Mouse (Mus musculus) limb, embryonic 14.5 days (tissue): Measurements from ENCODE around the gene Musk. TPM values are rescaled to one million over a fixed set of nuclear protein-coding genes. Genes with fewer than 3 reads are reported as not detected.

Experiments used
- ATAC-seq: fragments of 200-750 bp; cut with Nextera tagmentation; 2 replicates; pipeline ENCODE4 v1.8.0; 2017; ENCODE audit warnings: low read depth, moderate number of reproducible peaks, moderate TSS enrichment; ENCODE audit not compliant: low FRiP score
- DNase-seq: peaks from one replicate; pipeline ENCODE4 v3.0.0-alpha.2; 2015; ENCODE audit warnings: low spot score
- H3K27ac ChIP-seq: fragments of 300-500 bp; sonication (generic); replicated peaks from 2 replicates; pipeline ENCODE4 v1.5.1; 2014; ENCODE audit warnings: low read depth, mild to moderate bottlenecking, low read length, moderate library complexity, mixed read lengths
- H3K27me3 ChIP-seq: fragments of 300-500 bp; sonication (generic); 2 replicates; pipeline ENCODE4 v1.6.1; 2014; ENCODE audit warnings: low read length, mixed read lengths; ENCODE audit not compliant: control insufficient read depth, insufficient read depth
- H3K36me3 ChIP-seq: fragments of 300-500 bp; sonication (generic); 2 replicates; pipeline ENCODE4 v1.6.1; 2014; ENCODE audit warnings: mild to moderate bottlenecking, low read length, moderate library complexity, mixed read lengths; ENCODE audit not compliant: control insufficient read depth, insufficient read depth
- H3K4me1 ChIP-seq: fragments of 300-500 bp; sonication (generic); 2 replicates; pipeline ENCODE4 v1.6.1; 2014; ENCODE audit warnings: antibody characterized with exemption, low read length, mixed read lengths; ENCODE audit not compliant: control insufficient read depth, insufficient read depth
- H3K4me2 ChIP-seq: fragments of 300-500 bp; sonication (generic); replicated peaks from 2 replicates; pipeline ENCODE4 v1.6.1; 2014; ENCODE audit warnings: low read depth, mild to moderate bottlenecking, low read length, moderate library complexity; ENCODE audit not compliant: severe bottlenecking
- H3K4me3 ChIP-seq: fragments of 300-500 bp; sonication (generic); replicated peaks from 2 replicates; pipeline ENCODE4 v1.5.1; 2014; ENCODE audit warnings: low read length
- H3K9ac ChIP-seq: fragments of 300-500 bp; sonication (generic); 2 replicates; pipeline ENCODE4 v1.6.1; 2014; ENCODE audit warnings: mild to moderate bottlenecking, low read depth, low read length, moderate library complexity; ENCODE audit not compliant: severe bottlenecking
- H3K9me3 ChIP-seq: fragments of 300-500 bp; sonication (generic); 2 replicates; pipeline ENCODE4 v1.6.1; 2016; ENCODE audit warnings: low read length; ENCODE audit not compliant: control insufficient read depth
- POLR2A ChIP-seq: fragments of 200-500 bp; IDR thresholded peaks from 2 replicates; pipeline ENCODE4 v1.8.0; 2012; ENCODE audit warnings: inconsistent platforms, mild to moderate bottlenecking, moderate library complexity, borderline replicate concordance; ENCODE audit not compliant: insufficient read depth, insufficient read length; ENCODE audit errors: extremely low read depth
- WGBS: fragments of 180-500 bp; shearing (Covaris S2); extraction: QIAGEN DNeasy Blood & Tissue Kit; methylation state at CpG from one replicate; pipeline ENCODE4 v1.1.7; 2014; 5-methylcytosine and 5-hydroxymethylcytosine counted together
- polyA plus RNA-seq, 2 experiments: library from polyadenylated mRNA; depleted of rRNA in 1 of 2; stranded (reverse) in 1 of 2; unstranded in 1 of 2; fragments of >200 nt; fragmentation: Nextera tagmentation in 1 of 2; extraction: Ambion mirVana in 1 of 2; gene quantifications; 2 replicates each; pipeline versions ENCODE4 v1.2.1 to v1.2.3; 2012 to 2014

The Musk gene
- polyA plus RNA-seq, 2 experiments: 3.3 to 9.7 TPM

DNA sequence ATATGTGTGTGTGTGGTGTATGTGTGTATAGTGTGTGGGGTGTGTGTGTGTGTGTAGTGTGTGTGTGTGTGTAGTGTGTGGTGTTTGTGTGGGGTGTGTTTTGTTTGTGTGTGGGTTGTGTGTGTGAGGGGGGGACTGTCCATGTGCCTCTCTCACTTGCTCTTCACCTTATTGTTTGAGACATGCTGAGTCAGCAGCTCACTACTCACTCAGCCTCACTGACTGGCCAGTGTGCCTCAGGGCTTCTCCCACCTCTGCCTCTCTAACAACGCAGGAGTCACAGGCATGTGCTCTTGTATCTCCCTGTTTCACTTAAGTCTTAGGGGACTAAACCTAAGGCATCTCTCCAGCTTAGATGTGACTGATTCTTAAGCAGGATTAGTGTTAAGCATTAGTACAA lies 6.1 kb downstream of the Musk start:
- Histone ChIP-seq H3K4me1 (peaks cover 3% of the 10 kb centered on the region), H3K27ac (no peak overlapping the region), H3K9me3 (no peaks in the 10 kb centered on the region), H3K4me3 (no peak overlapping the region), H3K36me3 (no peaks in the 10 kb centered on the region), H3K9ac (no peak overlapping the region), H3K27me3 (no peaks in the 10 kb centered on the region), H3K4me2 (no peak overlapping the region)
- whole genome bisulfite sequencing: 25% methylated on average over 1 of the region's 1 CpGs
- no peak for TF ChIP-seq POLR2A
- DNase-seq (no peak), ATAC-seq (no peak)

- Histone ChIP-seq H3K9ac (no peak overlapping the region), H3K4me2 (no peak overlapping the region), H3K27me3 (no peaks in the 10 kb centered on the region), H3K9me3 (no peaks in the 10 kb centered on the region), H3K36me3 (no peaks in the 10 kb centered on the region), H3K27ac (no peak overlapping the region), H3K4me1 (no peaks in the 10 kb centered on the region), H3K4me3 (no peak overlapping the region)
- DNase-seq (no peak), ATAC-seq (no peak)
- no peak for TF ChIP-seq POLR2A
- WGBS: 79% methylated on average over 3 of the region's 3 CpGs
Observed at GRCm38 (mm10) chr4:58293099-58293498, 7.3 kb downstream of the Musk start.

DNA sequence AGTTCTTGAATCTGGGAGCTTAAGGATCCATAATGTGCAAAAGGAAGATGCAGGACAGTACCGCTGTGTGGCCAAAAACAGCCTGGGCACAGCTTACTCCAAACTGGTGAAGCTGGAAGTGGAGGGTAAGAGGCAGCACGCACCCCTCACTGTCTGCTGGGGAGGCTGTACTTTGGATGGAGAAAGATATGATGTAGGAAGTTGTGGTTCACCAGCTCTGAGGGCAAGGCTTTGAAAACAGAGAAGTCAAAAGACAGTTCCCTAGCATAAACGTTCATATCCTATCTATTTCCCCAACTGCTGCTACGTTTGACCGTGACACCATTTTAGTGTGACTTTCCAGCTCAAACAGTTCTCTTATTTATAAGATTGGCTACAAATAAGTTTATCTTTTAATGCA lies 18.1 kb downstream of the Musk start:
- Histone ChIP-seq H3K4me2 (no peak overlapping the region), H3K27ac (no peak overlapping the region), H3K27me3 (no peaks in the 10 kb centered on the region), H3K9ac (no peak overlapping the region), H3K4me3 (no peak overlapping the region), H3K9me3 (no peaks in the 10 kb centered on the region), H3K36me3 (no peaks in the 10 kb centered on the region), H3K4me1 (0 out of 2 replicates have a peak, but pooled peaks cover 10% of the 10 kb centered on the region)
- DNase-seq: no peak
- no peak for ATAC-seq
- WGBS: 89% methylated on average over 5 of the region's 5 CpGs
- TF ChIP-seq POLR2A: no peak

GRCm38 (mm10) chr4:58304564-58304963 lies 18.8 kb downstream of the Musk start:
- 15% methylated on average over 7 of the region's 7 CpGs for WGBS
- no peaks in the 10 kb centered on the region for H3K9me3 ChIP-seq
- no peak overlapping the region for H3K27ac ChIP-seq
- H3K4me2 ChIP-seq: no peak overlapping the region
- no peak for DNase-seq
- H3K9ac ChIP-seq: no peak overlapping the region
- H3K36me3 ChIP-seq: no peaks in the 10 kb centered on the region
- ATAC-seq: no peak
- no peak for TF ChIP-seq POLR2A
- 0 out of 2 replicates have a peak, but pooled peaks cover 10% of the 10 kb centered on the region for H3K4me1 ChIP-seq
- no peak overlapping the region for H3K4me3 ChIP-seq
- H3K27me3 ChIP-seq: no peaks in the 10 kb centered on the region

- H3K9ac ChIP-seq: no peak overlapping the region
- H3K4me3 ChIP-seq: no peak overlapping the region
- ATAC-seq (no peak; the same call in 1 of the 2 replicates), DNase-seq (no peak)
- no peaks in the 10 kb centered on the region for H3K9me3 ChIP-seq
- WGBS: 64% methylated on average over 2 of the region's 2 CpGs
- 0 out of 2 replicates have a peak, but pooled peaks cover 10% of the 10 kb centered on the region for H3K4me1 ChIP-seq
- no peak for TF ChIP-seq POLR2A
- H3K36me3 ChIP-seq: no peaks in the 10 kb centered on the region
- H3K27ac ChIP-seq: no peak overlapping the region
- no peaks in the 10 kb centered on the region for H3K27me3 ChIP-seq
- H3K4me2 ChIP-seq: no peak overlapping the region
Observed at GRCm38 (mm10) chr4:58307421-58307820, 21.7 kb downstream of the Musk start.

DNA sequence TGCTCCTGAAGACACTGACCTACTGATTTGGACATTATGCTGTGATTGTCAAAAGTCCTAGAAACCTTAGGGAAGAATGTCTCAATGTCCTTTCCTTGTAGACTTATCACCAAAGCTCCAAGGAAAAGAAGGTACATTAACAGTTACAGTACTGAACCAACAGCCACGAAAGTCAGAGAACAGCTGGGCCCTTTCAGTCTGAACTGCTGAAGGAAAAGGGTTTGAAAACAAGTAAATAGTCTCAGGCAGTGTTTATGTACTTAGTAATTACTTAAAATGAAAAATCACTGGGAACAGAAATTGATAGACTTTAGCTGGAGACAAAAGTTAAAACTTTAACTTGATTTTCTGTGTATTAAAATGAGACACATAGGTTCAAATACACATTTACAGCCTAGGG lies 27.6 kb downstream of the Musk start:
- H3K27me3 ChIP-seq: no peaks in the 10 kb centered on the region

More for the DNA sequence above, 27.6 kb downstream of the Musk start:
- DNase-seq (no peak), ATAC-seq (no peak)
- 76% methylated on average over 1 of the region's 1 CpGs for WGBS
- Histone ChIP-seq H3K36me3 (no peaks in the 10 kb centered on the region), H3K4me3 (no peak overlapping the region), H3K9me3 (no peaks in the 10 kb centered on the region), H3K4me2 (no peak overlapping the region), H3K4me1 (no peaks in the 10 kb centered on the region), H3K9ac (no peak overlapping the region), H3K27ac (no peak overlapping the region)
- no peak for TF ChIP-seq POLR2A
